Mouse (Mus musculus) E14TG2a.4 (cell line): Measurements from ENCODE around the gene Nlrp6.
"Not testable (repeated sequence)": the region's sequence is repeated elsewhere in the genome, so short reads cannot be mapped to it uniquely, and the experiment has no call there.

Source experiments
- CTCF ChIP-seq: conservative IDR thresholded peaks from 2 replicates; pipeline ENCODE4 v1.5.1; 2014; ENCODE audit warnings: low read length
- NANOG ChIP-seq: IDR thresholded peaks from 2 replicates; pipeline ENCODE4 v1.6.1; 2014; ENCODE audit warnings: borderline replicate concordance, low read length, mixed read lengths
- POU5F1 ChIP-seq: IDR thresholded peaks from 2 replicates; pipeline ENCODE4 v1.6.1; 2014; ENCODE audit warnings: low read length, borderline replicate concordance

DNA sequence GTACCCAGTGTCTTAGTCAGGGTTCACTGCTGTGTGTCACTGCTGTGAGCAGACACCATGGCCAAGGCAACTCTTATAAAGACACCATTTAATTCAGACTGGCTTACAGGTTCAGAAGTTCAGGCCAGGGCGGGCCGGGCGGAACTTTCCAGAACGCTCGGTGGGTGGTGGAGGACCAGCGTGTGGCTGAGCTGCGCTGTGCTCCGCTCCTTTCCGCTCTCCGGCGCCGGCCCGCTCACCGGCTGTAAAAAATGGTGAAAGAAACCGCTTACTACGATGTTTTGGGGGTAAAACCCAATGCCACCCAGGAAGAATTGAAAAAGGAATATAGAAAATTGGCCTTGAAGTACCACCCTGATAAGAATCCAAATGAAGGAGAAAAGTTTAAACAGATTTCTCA, 30.1 kb upstream of the Nlrp6 start:
- TF ChIP-seq CTCF, NANOG, POU5F1: not testable (repeated sequence)
